Mouse (Mus musculus) liver, postnatal 0 days (tissue): ENCODE results near the gene Nploc4. TPM values are rescaled to one million over a fixed set of nuclear protein-coding genes. Genes with fewer than 3 reads are reported as not detected.
A peak's percentile ranks its signal among the peaks of the same experiment; 100 is the strongest.

ENCODE experiments used
- ATAC-seq: fragments of 200-750 bp; cut with Nextera tagmentation; 2 replicates; pipeline ENCODE4 v1.8.0; 2017; ENCODE audit warnings: mild to moderate bottlenecking, moderate library complexity
- DNase-seq: peaks from one replicate; pipeline ENCODE4 v3.0.0-alpha.2; 2016
- H3K27ac ChIP-seq: fragments of 300-500 bp; sonication (generic); 2 replicates; pipeline ENCODE4 v1.5.1; 2014; ENCODE audit warnings: antibody characterized with exemption, moderate library complexity, mild to moderate bottlenecking, low read depth
- H3K27me3 ChIP-seq: fragments of 300-500 bp; sonication (generic); 2 replicates; pipeline ENCODE4 v1.6.1; 2014; ENCODE audit warnings: low read length, control low read depth, mixed read lengths; ENCODE audit not compliant: insufficient read depth
- H3K36me3 ChIP-seq: fragments of 300-500 bp; sonication (generic); replicated peaks from 2 replicates; pipeline ENCODE4 v1.6.1; 2014; ENCODE audit warnings: mild to moderate bottlenecking, control low read depth, low read length, moderate library complexity, mixed read lengths; ENCODE audit not compliant: insufficient read depth
- H3K4me1 ChIP-seq: fragments of 300-500 bp; sonication (generic); 2 replicates; pipeline ENCODE4 v1.6.1; 2014; ENCODE audit warnings: antibody characterized with exemption, mild to moderate bottlenecking, control low read depth; ENCODE audit not compliant: insufficient read depth
- H3K4me2 ChIP-seq: fragments of 300-500 bp; sonication (generic); 2 replicates; pipeline ENCODE4 v1.6.1; 2014; ENCODE audit warnings: low read depth, mild to moderate bottlenecking, low read length, moderate library complexity, mixed read lengths
- H3K4me3 ChIP-seq: fragments of 300-500 bp; sonication (generic); 2 replicates; pipeline ENCODE4 v1.5.1; 2014; ENCODE audit warnings: low read depth, low read length
- H3K9ac ChIP-seq: fragments of 300-500 bp; sonication (generic); replicated peaks from 2 replicates; pipeline ENCODE4 v1.6.1; 2014; ENCODE audit warnings: mild to moderate bottlenecking, moderate library complexity
- H3K9me3 ChIP-seq: fragments of 300-500 bp; sonication (generic); 2 replicates; pipeline ENCODE4 v1.6.1; 2016; ENCODE audit warnings: mild to moderate bottlenecking, control low read depth, low read length, mixed read lengths
- CTCF ChIP-seq: sonication (generic); IDR thresholded peaks from 2 replicates; pipeline ENCODE4 v1.5.1; 2016; ENCODE audit warnings: antibody characterized with exemption, low read depth
- EP300 ChIP-seq: IDR thresholded peaks from 2 replicates; pipeline ENCODE4 v1.6.1; 2016; ENCODE audit warnings: antibody characterized with exemption, low read depth, mild to moderate bottlenecking
- WGBS: fragments of 180-500 bp; shearing (Covaris S2); extraction: QIAGEN DNeasy Blood & Tissue Kit; methylation state at CpG from one replicate; pipeline ENCODE4 v1.1.7; 2014; ENCODE audit not compliant: insufficient replicate concordance; 5-methylcytosine and 5-hydroxymethylcytosine counted together
- polyA plus RNA-seq: library from polyadenylated mRNA; unstranded; fragments of >200 nt; fragmentation: Nextera tagmentation; extraction: Ambion mirVana; gene quantifications from 2 replicates; pipeline ENCODE4 v1.2.1, GENCODE M21; 2015

The Nploc4 gene
- polyA plus RNA-seq, 1 experiment from 2014 or later: 12.8 TPM

DNA sequence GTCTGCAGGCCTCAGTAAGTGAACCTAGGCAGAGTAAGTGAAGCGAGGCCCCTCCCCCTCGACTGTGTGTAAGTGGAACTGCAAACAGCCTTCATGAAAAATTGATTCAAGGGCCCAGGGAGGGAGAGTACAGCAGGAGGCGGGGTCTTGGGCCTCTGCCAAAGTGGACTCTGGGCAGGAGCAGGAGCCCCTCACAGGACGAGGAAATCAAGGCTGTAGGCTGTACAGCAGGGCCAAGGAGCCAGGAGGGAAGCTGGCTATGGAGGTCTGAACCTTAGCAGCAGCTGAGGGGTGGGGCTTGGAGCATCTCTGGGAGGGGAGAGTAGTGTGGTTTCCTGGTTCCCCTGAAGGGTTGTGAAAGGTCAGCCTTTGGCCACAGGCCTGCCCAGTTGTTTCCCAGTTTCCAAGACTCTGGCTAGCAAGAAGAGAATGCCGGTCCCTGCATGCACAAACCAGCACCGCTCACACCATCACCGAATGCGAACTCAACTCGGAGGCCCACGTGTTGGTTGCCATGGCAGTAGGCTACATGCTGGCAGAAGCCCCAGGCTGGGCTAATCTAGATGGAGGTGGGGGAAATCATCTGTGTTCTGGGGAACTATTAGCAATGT lies 79.6 kb downstream of the Nploc4 start:
- WGBS: 30% methylated on average over 10 of the region's 10 CpGs
- no peaks in the 10 kb centered on the region for H3K36me3 ChIP-seq
- peaks cover 40% of the 10 kb centered on the region for H3K4me1 ChIP-seq
- ATAC-seq (no peak; the same call in 1 of the 2 replicates), DNase-seq (peak; percentile 76)
- peak overlapping the region; percentile 46 for H3K27ac ChIP-seq
- H3K4me3 ChIP-seq: no peak overlapping the region
- H3K4me2 ChIP-seq: no peak overlapping the region
- no peaks in the 10 kb centered on the region for H3K9me3 ChIP-seq
- TF ChIP-seq EP300 (no peak), CTCF (no peak)
- H3K27me3 ChIP-seq: no peaks in the 10 kb centered on the region
- H3K9ac ChIP-seq: no peak overlapping the region

DNA sequence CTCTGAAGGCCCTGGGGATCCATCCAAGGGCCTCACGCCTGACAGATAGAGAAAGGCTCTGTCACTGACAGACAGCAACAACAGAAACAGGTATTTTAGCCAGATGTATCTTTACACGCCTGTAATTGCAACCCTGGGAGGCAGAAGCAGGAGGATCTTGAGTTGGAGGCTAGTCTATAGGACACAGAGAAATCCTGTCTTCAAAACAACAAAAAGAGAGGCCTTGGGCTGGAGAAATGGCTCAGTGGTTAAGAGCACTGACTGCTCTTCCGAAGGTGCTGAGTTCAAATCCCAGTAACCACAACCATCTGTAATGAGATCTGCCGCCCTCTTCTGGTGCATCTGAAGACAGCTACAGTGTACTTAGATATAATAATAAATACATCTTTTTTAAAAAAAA lies 80.6 kb downstream of the Nploc4 start:
- peaks cover 45% of the 10 kb centered on the region for H3K4me1 ChIP-seq
- ATAC-seq (no peak), DNase-seq (no peak)
- H3K4me2 ChIP-seq: no peak overlapping the region
- 91% methylated on average over 4 of the region's 4 CpGs for WGBS
- no peak overlapping the region for H3K27ac ChIP-seq
- TF ChIP-seq CTCF: no peak
- no peak for TF ChIP-seq EP300
- H3K9me3 ChIP-seq: no peaks in the 10 kb centered on the region
- no peak overlapping the region for H3K9ac ChIP-seq
- H3K4me3 ChIP-seq: no peak overlapping the region
- no peaks in the 10 kb centered on the region for H3K27me3 ChIP-seq
- no peaks in the 10 kb centered on the region for H3K36me3 ChIP-seq

DNA sequence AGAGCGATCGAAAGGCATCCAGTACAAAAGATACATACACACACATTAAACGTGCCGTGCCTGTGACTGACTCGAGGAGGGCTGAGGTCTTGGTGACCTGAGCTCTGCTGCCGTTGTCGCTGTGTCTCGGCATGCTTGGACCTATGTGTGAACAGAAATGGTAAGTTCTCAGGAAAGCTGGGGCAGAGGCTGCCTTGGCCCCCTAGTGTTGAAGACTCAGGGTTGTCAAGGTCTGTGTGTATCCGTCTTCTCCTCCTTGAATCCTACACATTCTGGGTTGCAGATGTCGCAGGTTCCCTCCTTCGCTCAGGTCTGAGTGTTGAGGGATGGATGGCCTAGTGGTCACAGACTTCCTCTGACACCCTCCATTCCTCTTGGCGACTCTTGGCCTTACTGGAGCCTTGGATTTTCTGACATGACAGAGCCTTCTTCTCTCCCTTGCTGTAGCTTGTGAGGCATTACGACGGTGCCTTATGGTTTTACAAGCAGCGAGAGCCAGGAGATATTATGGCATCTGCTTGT lies 81.1 kb downstream of the Nploc4 start:
- H3K9me3 ChIP-seq: no peaks in the 10 kb centered on the region
- WGBS: 89% methylated on average over 15 of the region's 15 CpGs
- H3K36me3 ChIP-seq: no peaks in the 10 kb centered on the region
- no peaks in the 10 kb centered on the region for H3K27me3 ChIP-seq
- no peak overlapping the region for H3K4me2 ChIP-seq
- peaks cover 46% of the 10 kb centered on the region for H3K4me1 ChIP-seq
- ATAC-seq (no peak), DNase-seq (no peak)
- H3K9ac ChIP-seq: no peak overlapping the region
- no peak overlapping the region for H3K4me3 ChIP-seq
- TF ChIP-seq CTCF: peak; percentile 41; the same call in 1 of the 2 replicates
- TF ChIP-seq EP300: no peak
- H3K27ac ChIP-seq: no peak overlapping the region

DNA sequence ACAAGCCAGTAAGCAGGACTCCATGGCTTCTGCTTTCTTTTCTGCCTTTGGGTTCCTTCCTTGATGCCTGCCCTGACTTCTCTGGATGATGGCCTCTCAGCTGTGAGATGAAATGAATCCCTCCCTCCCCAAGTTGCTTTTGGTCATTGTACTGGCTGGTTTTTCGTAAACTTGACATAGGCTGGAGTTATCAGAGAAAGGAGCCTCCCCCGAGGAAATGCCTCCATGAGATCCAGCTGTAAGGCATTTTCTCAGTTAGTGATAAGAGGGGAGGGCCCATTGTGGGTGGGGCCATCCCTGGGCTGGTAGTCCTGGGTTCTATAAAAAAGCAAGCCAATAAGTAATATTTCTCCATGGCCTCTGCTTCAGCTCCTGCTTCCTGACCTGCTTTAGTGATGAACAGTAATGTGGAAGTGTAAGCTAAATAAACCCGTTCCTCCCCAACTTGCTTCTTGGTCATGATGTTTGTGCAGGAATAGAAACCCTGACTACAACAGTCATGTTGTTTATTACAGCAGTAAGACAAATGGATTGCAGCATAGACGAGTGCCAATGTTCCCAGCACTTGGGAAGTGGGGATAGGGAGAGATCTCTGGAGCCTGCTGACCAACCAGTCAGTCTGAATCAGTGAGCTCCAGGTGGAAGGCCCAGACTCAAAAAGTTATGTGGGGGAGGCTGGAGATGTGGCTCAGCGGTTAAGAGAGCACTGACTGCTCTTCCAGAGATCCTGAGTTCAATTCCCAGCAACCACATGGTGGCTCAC lies 82.0 kb downstream of the Nploc4 start:
- Histone ChIP-seq H3K27ac (peak overlapping the region; percentile 79), H3K4me2 (peak overlapping the region; percentile 71), H3K9ac (no peak overlapping the region), H3K27me3 (no peaks in the 10 kb centered on the region), H3K36me3 (no peaks in the 10 kb centered on the region), H3K4me3 (no peak overlapping the region), H3K4me1 (peaks cover 54% of the 10 kb centered on the region), H3K9me3 (no peaks in the 10 kb centered on the region)
- TF ChIP-seq EP300: 0 out of 2 replicates have a peak, but pooled peaks have one; percentile 35
- TF ChIP-seq CTCF: no peak
- WGBS: 54% methylated on average over 5 of the region's 5 CpGs
- DNase-seq (no peak), ATAC-seq (no peak)

DNA sequence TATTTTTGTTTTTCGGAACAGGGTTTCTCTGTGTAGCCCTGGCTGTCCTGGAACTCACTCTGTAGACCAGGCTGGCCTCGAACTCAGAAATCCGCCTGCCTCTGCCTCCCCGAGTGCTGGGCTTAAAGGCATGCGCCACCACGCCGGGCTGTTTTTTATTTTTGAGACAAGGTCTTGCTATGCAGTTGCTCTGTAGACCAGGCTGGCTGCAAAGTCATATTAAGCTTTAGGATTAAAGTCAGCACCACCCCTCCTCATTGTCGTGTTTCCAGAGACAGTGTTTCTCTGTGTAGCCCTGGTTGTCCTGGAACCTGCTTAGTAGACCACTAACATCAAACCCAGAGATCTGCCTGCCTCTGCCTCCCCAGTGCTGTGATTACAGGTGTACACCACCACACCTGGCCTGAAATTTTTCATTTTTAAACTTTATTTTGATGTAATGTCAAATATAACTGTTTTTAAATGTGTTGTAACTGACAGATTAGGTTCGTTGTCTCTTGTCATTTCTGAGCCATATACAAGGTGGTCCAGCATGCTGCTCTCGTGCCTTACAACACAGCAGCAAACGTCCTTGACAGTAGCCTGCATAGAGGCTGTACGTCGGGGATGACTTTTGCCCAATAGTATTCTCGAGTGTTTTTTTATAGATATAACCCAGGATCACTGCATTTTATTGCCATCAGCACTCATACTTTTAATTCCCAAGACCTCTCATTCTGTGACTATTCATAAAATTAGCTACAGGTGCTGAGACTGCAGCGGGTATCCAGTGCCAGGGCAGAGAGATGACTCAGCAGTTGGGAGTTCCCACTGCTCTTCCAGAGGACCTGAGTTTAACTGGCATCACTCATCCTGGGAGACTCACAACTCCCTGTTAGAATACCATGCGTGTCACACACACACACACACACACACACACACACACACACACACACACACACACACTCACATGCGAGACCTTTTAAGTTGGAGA lies 82.9 kb downstream of the Nploc4 start:
- Histone ChIP-seq H3K4me3 (no peak overlapping the region), H3K9ac (no peak overlapping the region), H3K27me3 (no peaks in the 10 kb centered on the region), H3K27ac (peak overlapping the region; percentile 79), H3K4me1 (peaks cover 62% of the 10 kb centered on the region), H3K4me2 (peak overlapping the region; percentile 71), H3K36me3 (no peaks in the 10 kb centered on the region), H3K9me3 (no peaks in the 10 kb centered on the region)
- DNase-seq: peak; percentile 11
- ATAC-seq: no peak
- 78% methylated on average over 17 of the region's 17 CpGs for WGBS
- no peak for TF ChIP-seq CTCF
- TF ChIP-seq EP300: no peak
